Mouse (Mus musculus) adrenal gland, postnatal 25 days (tissue): ENCODE measurements around the gene Car11. TPM values are rescaled to one million over a fixed set of nuclear protein-coding genes. Genes with fewer than 3 reads are reported as not detected.

ENCODE experiments used
- DNase-seq: peaks from one replicate; pipeline ENCODE4 v3.0.0; 2021; ENCODE audit warnings: mixed read lengths
- total RNA-seq: library from RNA; stranded (reverse); gene quantifications from 2 replicates; pipeline ENCODE4 v1.2.3, GENCODE M21; 2021

Gene Car11
- total RNA-seq, 1 experiment from 2014 or later = 15.8 TPM

DNA sequence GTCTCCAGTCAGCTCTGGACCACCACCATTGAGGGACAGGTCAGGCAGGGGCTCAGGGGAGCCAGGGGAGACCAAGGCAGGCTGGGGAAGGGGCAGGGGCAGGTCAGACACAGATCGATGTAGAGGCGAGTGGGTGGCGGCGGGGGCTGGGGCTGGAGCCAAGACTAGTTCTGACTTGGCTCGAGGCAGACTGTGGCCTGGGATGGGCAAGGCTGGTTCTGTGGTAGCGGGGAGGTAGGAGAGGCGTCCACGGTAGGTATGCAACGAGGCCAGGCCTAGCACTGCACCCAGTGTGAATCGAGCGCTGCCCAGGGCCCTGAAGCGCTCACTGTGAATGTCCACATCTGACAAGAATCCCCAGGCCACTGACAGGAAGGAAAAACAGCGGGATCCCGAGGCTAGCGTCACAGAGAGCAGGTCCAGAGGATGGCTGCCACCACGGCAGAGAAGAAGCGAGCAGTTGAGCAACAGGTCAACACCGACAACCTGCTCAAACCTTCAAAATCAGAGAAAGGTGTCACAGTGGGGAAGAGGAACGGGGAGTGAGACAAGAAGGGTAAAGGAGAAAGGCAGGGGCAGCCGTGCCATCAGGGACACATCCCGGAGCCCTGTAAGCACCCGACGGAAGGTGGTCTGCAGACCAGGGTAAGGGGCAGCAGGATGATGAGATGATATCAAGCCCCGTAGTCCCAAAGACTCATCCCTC is 11.8 kb downstream of the Car11 start:
- DNase-seq = no peak

DNA sequence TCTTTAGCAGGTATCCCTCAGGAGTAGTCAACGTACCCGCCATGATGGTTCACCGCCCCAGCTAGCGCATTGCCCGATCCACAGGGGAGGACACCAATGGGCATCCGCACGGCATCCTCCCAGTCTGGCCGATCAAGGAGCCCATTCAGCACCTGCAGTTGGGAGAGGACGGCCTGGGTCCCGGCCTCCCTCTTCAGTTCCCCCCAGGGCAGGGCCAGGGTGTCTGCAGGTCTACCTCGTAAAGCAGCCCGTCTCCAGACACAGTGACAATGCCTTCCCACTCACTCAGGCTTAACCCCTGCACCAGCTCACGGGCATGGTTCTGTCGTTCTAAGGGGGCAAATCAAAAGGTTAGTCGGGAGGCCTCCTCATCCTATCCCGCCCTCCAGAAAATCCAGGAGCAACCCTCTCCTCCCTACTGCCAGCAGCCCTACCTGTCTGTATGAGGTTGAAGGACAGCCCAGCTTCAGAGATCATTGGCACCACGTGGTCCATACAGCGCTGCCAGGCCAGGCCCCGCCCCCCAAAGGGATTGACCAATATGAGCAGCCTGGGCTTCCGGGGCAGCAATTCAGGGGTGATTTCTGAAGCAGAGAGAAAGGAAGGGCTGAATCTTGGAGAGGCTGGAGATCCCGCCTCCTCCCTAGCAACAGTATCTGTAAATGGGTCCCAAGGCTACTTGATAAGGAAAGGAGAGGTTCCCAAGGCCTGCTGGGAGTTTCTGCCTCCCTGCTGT is 12.5 kb downstream of the Car11 start:
- DNase-seq = peak; percentile 76

DNA sequence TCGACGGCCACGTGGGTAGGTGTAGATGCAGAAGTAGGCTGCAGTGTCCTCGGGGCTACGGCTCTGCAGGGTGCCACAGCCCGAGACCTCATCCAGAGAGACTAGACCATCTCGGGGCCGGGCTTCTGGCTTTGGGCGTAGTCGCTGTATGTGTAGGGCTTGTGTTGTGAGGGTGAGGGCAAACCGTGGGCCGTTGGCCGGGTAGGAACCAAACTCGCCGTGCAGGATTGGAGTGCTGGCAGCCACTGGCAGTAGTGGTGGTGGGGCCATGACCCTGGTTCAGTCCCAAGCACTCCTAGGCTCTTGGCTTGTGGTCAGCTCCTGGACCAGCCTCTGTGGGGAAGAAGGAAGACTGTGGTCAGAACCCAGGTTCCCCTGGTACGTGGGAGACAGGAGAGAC is 13.8 kb downstream of the Car11 start:
- DNase-seq = no peak

DNA sequence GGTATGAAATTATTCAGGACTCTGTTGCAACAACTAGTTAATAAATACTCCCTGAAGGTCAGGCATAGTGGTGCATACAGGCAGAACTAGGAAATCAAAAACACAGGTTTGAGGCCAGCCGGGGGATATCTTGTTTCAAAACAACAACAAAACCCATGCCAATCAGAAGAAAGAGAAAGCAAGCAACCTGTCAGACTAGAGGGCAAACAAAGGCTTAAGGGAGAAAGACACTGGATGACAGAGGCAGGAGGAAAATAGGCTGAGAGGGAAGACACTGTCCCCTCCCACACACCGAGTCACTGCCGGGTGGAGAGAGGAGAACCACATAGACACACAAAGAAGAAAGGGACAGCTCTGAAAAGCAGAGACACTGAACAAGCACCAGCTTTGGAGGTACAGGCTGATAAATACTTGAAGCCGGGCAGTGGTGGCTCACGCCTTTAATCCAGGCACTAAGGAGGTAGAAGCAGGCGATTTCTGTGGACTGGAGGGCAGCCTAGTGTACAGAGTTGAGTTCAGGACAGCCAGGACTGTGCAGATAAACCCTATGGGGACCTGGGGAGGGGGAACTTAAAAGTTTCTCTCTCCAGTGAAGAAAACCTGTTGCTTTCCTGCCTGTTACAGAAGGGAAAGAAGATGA is 14.4 kb downstream of the Car11 start:
- DNase-seq = no peak

DNA sequence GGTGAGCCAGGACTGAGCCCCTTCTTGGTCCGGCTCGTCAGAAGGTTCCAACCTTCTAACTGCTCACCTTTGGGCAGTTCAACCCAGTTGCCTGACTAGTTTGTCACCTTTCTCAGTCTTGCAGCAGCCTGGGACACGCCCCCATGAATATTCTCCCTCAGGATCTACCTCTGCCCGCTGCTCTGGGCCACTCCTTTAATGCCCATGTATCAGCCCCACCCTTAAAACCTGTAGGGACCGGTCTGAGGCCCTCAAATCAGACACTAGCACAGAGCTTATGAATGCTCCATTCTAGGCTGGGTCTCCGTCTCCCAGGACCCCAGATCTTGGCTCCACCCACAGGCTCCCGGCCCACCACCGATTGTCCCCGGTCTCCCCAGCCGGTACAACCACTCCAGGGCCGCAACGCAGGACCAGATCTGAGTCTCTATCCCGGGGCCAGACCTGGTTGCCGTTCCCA is 15.0 kb downstream of the Car11 start:
- DNase-seq = no peak

GRCm38 (mm10) chr7:45715090-45715708 is 15.6 kb downstream of the Car11 start, which contains the start of gene Rpl18:
Gene Rpl18, plus strand, starts transcription at chr7:45715457.
- peak; percentile 98 for DNase-seq

- DNase-seq = no peak
Observed at GRCm38 (mm10) chr7:45715741-45716459, 16.3 kb downstream of the Car11 start.

- no peak for DNase-seq
Observed at GRCm38 (mm10) chr7:45716460-45716857, 16.8 kb downstream of the Car11 start.

DNA sequence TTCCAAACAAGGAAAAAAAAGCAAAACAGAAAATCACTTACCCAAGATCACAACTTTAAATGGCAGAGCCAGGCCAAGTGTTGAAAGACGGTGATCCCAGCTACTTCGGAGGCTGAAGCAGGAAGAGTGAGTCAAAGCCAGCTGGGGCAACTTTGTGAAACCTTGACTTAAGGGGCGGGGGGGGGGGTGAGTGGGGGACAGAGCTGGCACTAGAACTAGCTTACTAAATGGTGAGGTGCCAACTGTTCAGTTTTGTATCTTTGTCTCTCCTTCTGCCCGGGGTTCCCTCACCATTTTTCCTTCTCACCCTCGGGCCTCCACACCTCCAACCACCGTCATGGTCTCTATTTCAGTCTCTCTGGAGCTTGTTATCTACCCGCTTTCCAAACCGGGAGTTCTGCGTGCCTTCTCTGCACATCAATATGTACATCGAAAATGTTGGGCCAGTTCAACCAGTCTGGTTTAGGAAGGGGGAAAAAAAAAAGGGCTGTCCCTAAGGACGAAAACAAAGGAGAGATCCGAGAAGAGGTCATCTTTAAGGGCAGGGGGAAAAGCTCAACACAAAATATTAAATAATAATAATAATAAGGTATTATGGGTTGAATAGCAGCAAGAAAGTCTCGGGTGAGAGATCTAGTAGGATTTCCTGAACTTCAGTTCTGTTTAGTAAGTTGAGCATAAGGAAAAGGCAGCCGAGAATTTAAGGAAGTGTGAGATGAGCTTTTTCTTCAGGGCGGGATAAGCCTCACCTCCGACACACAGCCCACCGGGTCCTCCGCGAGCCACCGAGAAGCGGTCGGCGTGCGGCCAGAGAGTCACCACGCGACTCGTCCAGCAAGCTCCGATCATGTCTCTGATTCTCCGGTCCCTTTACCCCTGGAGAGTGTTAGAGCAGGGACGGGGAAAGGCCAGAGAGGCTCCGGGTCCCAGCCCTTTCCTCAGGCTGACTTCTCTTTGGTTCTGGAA is 17.6 kb downstream of the Car11 start:
- DNase-seq = no peak

- peak; percentile 98 for DNase-seq
Observed at GRCm38 (mm10) chr7:45717918-45718297, 18.3 kb downstream of the Car11 start, which contains the start of gene Sphk2. Gene Sphk2, minus strand, starts transcription at chr7:45718002.

GRCm38 (mm10) chr7:45718331-45718730 is 18.7 kb downstream of the Car11 start:
- no peak for DNase-seq

- no peak for DNase-seq
Observed at GRCm38 (mm10) chr7:45719180-45719579, 19.5 kb downstream of the Car11 start.

DNA sequence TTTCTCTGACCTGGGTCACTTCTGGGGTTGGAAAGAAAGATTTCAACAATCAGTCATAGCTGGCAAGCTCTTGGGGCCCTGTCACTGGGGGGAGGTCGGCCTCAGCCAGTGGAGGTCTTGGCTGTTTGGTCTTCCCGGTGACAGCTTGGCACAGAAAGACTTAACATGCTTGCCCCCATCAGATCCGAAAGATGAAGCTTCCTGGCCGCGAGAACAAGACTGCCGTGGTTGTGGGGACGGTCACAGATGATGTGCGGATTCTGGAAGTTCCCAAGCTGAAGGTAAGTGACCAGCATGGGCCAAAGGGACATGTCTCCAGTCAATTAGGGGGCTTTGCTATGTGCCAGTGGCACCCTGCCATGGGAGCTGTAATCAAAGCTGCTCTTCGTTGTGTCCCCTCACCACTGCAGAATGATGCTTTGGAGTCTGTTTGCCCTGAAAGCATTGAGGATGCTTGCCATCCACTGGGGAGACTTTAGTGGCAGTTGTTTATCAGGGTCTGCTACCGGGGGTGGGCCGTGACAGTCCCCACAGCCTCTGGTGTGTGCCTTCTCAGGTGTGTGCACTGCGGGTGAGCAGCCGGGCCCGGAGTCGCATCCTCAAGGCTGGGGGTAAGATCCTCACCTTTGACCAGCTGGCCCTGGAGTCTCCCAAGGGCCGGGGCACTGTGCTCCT is 20.2 kb downstream of the Car11 start:
- no peak for DNase-seq

- DNase-seq = no peak
Observed at GRCm38 (mm10) chr7:45720413-45721233, 21.0 kb downstream of the Car11 start, which contains the start of gene Fam83e. Gene Fam83e, plus strand, starts transcription at chr7:45721212.

DNA sequence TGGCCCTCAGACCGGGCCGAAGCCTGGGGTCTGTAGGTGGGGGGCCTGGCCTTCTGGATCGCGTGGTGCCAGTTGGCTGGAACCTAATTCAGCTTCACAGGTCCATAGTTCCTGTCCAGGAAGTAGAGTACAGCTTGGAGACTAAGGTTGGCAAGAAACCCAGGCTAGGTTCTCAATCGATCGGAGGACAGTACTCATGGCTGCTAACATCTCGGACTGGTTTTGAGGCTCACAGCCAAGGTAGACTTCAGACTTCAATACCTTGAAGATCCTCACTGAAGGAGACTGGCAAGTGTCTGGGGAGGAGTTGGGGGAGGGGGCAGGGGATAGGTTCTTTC is 21.6 kb downstream of the Car11 start:
- DNase-seq = no peak

DNA sequence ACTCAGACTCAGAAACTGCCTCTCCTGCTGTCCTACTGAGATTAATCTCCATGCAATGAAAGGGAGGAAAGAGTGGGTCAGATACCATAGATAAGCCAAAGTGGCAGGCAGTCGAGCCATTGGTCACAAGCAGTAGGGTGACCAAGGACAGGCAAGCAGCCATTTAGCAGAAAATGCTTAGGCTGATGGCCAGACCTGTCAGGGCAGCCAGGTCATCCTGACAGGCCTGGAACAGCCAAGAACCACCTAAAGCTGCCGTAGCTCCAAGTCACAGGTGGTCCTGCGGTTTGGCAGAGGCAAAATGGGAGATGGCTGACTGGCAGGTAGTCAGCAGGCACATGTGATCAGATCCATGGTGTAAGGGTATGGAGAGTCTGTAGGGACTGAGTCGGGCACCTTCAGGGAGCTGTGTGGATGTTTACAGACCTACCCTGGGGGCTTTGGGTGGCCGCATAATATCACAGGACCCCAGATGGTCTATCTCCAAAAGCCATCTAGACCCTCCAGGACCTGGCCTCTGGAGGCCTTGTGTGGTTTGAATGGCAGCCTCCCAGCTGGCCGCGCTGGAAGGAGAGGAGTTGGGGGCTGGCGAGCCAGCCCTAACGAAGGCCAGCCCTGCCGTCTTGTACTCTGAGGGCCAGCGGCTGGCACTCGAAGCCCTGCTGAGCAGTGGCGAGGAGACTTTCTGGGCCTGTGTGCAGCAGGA is 22.2 kb downstream of the Car11 start:
- no peak for DNase-seq

DNA sequence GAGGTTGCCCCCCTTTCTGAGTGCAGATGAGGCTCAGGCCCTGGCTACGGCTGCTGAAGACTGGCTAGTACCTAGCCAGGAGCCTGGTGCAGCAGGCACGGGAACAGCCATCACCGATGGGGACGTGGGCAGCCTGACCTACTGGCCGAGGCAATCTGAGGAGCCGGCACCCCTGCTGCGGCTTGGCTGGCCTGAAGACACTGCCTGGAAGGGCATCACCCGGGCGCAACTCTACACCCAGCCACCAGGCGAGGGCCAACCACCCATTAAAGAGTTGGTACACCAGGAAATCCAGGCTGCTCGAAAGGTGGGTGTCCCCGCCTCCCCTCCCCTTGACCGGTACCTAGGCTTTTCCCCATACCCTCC is 22.7 kb downstream of the Car11 start:
- no peak for DNase-seq

DNA sequence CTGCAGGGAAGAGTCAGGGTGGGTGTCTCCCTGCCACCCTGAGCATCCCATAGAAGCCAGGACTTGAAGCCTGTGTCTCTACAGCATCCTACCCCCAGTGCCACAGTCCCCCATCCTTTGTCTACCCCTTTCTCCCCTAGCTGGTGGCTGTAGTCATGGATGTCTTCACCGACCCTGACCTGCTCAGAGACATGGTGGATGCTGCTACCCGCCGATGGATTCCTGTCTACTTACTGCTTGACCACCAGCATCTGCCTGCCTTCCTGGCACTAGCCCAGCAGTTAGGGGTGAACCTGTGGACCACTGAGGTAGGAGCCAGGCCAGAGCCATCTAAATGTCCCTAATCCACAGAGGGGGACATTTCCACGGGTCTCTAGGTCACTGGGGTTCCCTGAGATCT is 23.7 kb downstream of the Car11 start:
- no peak for DNase-seq

GRCm38 (mm10) chr7:45723781-45724180 is 24.1 kb downstream of the Car11 start:
- DNase-seq = no peak
